ENCODE assay signal across 12 mouse cellular contexts in genomic region chr7:34985646-34986045, GRCm38 (mm10).
DNase-seq lines count a peak whose midpoint lies in the region; ATAC-seq and TF ChIP-seq lines count a peak whose summit lies in the region.
"Had no signal": no experiment of that assay in that cellular context is flagged by ENCODE, and none has a peak within 500 bp of the region (broad histone marks: within the 10 kb centered on the region; RNA-seq: fewer than 3 reads in every experiment).

No protein-coding gene starts in this region.

- DNase-seq in hindbrain, embryonic 10.5 days (ENCODE audit: low spot score) = no peak
- no peak for DNase-seq in hindbrain, embryonic 14.5 days (ENCODE audit: low spot score)
- DNase-seq in c-Kit-negative CD71-positive TER-119-positive erythroid progenitor cells, embryonic 14.5 days (ENCODE audit: low read depth, low spot score) = peak; percentile 71
- no peak for DNase-seq in spleen, adult 2 months (ENCODE audit: low read depth in 1 of 2, low spot score in 2 of 2)
- no peak for DNase-seq in urinary bladder, adult 2 months (ENCODE audit: low spot score)
- no peak for DNase-seq in left cerebral cortex, adult 8-10 months (ENCODE audit: low spot score in 2 of 2)
- DNase-seq: cerebellum, adult 9-10 months; heart, adult 2 months; kidney, adult 9 months; midbrain, embryonic 14.5 days had no signal

- H3K4me1 ChIP-seq in hindbrain, embryonic 10.5 days (replicated peaks) = peaks cover 33% of the 10 kb centered on the region
- H3K4me1 ChIP-seq in hindbrain, embryonic 14.5 days (replicated peaks; ENCODE audit: control insufficient read depth, insufficient read depth, low read length) = peaks cover 20% of the 10 kb centered on the region
- H3K4me1 ChIP-seq in intestine, postnatal 0 days (replicated peaks; ENCODE audit: control insufficient read depth, insufficient read depth, low read length) = peaks cover 4% of the 10 kb centered on the region; the same call in 1 of the 2 replicates
- peaks cover 16% of the 10 kb centered on the region; the same call in 1 of the 2 replicates for H3K4me1 ChIP-seq in spleen, adult 2 months (ENCODE audit: control insufficient read depth, insufficient read depth, insufficient read length)
- peaks cover 31% of the 10 kb centered on the region for H3K4me1 ChIP-seq in neural tube, embryonic 15.5 days

- no peaks in the 10 kb centered on the region for H3K27me3 ChIP-seq in hindbrain, embryonic 10.5 days (ENCODE audit: insufficient read depth, poor library complexity, severe bottlenecking)
- H3K27me3 ChIP-seq in hindbrain, embryonic 14.5 days (ENCODE audit: control insufficient read depth, insufficient read depth, low read length) = no peaks in the 10 kb centered on the region
- H3K27me3 ChIP-seq in intestine, postnatal 0 days (replicated peaks; ENCODE audit: control insufficient read depth, insufficient read depth, low read length) = no peaks in the 10 kb centered on the region
- no peaks in the 10 kb centered on the region for H3K27me3 ChIP-seq in spleen, adult 2 months (ENCODE audit: control insufficient read depth, insufficient read depth, low read length)
- no peaks in the 10 kb centered on the region for H3K27me3 ChIP-seq in neural tube, embryonic 15.5 days (replicated peaks)

- H3K4me3 ChIP-seq in hindbrain, embryonic 10.5 days = no peak overlapping the region
- H3K4me3 ChIP-seq in hindbrain, embryonic 14.5 days (replicated peaks; ENCODE audit: low read length) = no peak overlapping the region
- no peak overlapping the region for H3K4me3 ChIP-seq in intestine, postnatal 0 days (ENCODE audit: low read depth, low read length)
- H3K4me3 ChIP-seq in spleen, adult 2 months (ENCODE audit: extremely low read depth, insufficient read depth, insufficient read length) = no peak overlapping the region
- H3K4me3 ChIP-seq in neural tube, embryonic 15.5 days (replicated peaks) = no peak overlapping the region
- H3K4me3 ChIP-seq: heart, adult 2 months had no signal

- H3K9me3 ChIP-seq in hindbrain, embryonic 10.5 days = no peaks in the 10 kb centered on the region
- H3K9me3 ChIP-seq in hindbrain, embryonic 14.5 days (ENCODE audit: control insufficient read depth, low read length) = no peaks in the 10 kb centered on the region
- no peaks in the 10 kb centered on the region for H3K9me3 ChIP-seq in intestine, postnatal 0 days (ENCODE audit: control insufficient read depth)
- H3K9me3 ChIP-seq in neural tube, embryonic 15.5 days (replicated peaks) = no peaks in the 10 kb centered on the region

- TF ChIP-seq POLR2A in spleen, adult 2 months (IDR thresholded peaks at IDR 0.05; ENCODE audit: low read depth, low read length) = no peak

- TF ChIP-seq CTCF in intestine, postnatal 0 days (IDR thresholded peaks at IDR 0.05; ENCODE audit: low read depth) = no peak
- no peak for TF ChIP-seq CTCF in spleen, adult 2 months (IDR thresholded peaks at IDR 0.05; ENCODE audit: extremely low read depth, insufficient read depth, insufficient read length, insufficient replicate concordance)

- no peak overlapping the region for H3K9ac ChIP-seq in hindbrain, embryonic 14.5 days
- H3K9ac ChIP-seq in intestine, postnatal 0 days (ENCODE audit: low read depth, low read length) = no peak overlapping the region
- H3K9ac ChIP-seq in neural tube, embryonic 15.5 days (replicated peaks) = no peak overlapping the region

- ATAC-seq in hindbrain, embryonic 14.5 days (ENCODE audit: low FRiP score) = no peak
- ATAC-seq in intestine, postnatal 0 days = peak; percentile 79
- no peak for ATAC-seq in neural tube, embryonic 15.5 days (ENCODE audit: low FRiP score)

- peaks cover 15% of the 10 kb centered on the region for H3K36me3 ChIP-seq in hindbrain, embryonic 10.5 days
- H3K36me3 ChIP-seq in hindbrain, embryonic 14.5 days (replicated peaks; ENCODE audit: control insufficient read depth, insufficient read depth) = no peaks in the 10 kb centered on the region
- H3K36me3 ChIP-seq in intestine, postnatal 0 days (ENCODE audit: control insufficient read depth, insufficient read depth) = peaks cover 4% of the 10 kb centered on the region; the same call in 1 of the 2 replicates
- no peaks in the 10 kb centered on the region for H3K36me3 ChIP-seq in spleen, adult 2 months (ENCODE audit: control insufficient read depth, insufficient read depth, low read length)
- no peaks in the 10 kb centered on the region for H3K36me3 ChIP-seq in neural tube, embryonic 15.5 days

- H3K27ac ChIP-seq in hindbrain, embryonic 10.5 days = peak overlapping the region; percentile 17; the same call in 1 of the 2 replicates
- H3K27ac ChIP-seq in hindbrain, embryonic 14.5 days = no peak overlapping the region
- H3K27ac ChIP-seq in intestine, postnatal 0 days (ENCODE audit: low read depth, low read length) = peak overlapping the region; percentile 41
- peak overlapping the region; percentile 58; the same call in 1 of the 2 replicates for H3K27ac ChIP-seq in spleen, adult 2 months (ENCODE audit: insufficient read depth, low read length)
- no peak overlapping the region for H3K27ac ChIP-seq in neural tube, embryonic 15.5 days (replicated peaks)
- H3K27ac ChIP-seq: heart, adult 2 months had no signal

- no peak overlapping the region for H3K4me2 ChIP-seq in hindbrain, embryonic 14.5 days (replicated peaks)
- no peak overlapping the region for H3K4me2 ChIP-seq in intestine, postnatal 0 days (replicated peaks; ENCODE audit: low read depth)
- no peak overlapping the region for H3K4me2 ChIP-seq in neural tube, embryonic 15.5 days

Comparison
In these comparisons a context has a peak if more than half of its experiments do, and no peak if none do; other contexts are left out.
1. H3K27ac ChIP-seq: peak in hindbrain, embryonic 10.5 days (single experiment), intestine, postnatal 0 days (single experiment) and spleen, adult 2 months (single experiment); none in hindbrain, embryonic 14.5 days (single experiment) and neural tube, embryonic 15.5 days (single experiment).